Mouse (Mus musculus): ENCODE measurements at regions not wholly inside any gene's neighbourhood (a gene's known extent, or its start where the extent isn't known, plus 50 kb on each side); places are given as distances from the start of the nearest gene placed in this dataset.

GRCm38 (mm10) chr2:45316945-45317565 is 199.9 kb upstream of the Zeb2 start:
- DNase-seq = no peak

GRCm38 (mm10) chr2:45287530-45288009 is 170.4 kb upstream of the Zeb2 start:
- DNase-seq = peak; percentile 14

GRCm38 (mm10) chr2:45283811-45284210 is 166.6 kb upstream of the Zeb2 start:
- no peak for DNase-seq

GRCm38 (mm10) chr2:45279490-45279889 is 162.3 kb upstream of the Zeb2 start:
- no peak for DNase-seq

- no peak for DNase-seq
These were observed 160.4 kb upstream of the Zeb2 start for GRCm38 (mm10) chr2:45277602-45278001.

- no peak for DNase-seq
These were observed 159.5 kb upstream of the Zeb2 start for GRCm38 (mm10) chr2:45276703-45277102.

GRCm38 (mm10) chr2:45270035-45270434 is 152.8 kb upstream of the Zeb2 start:
- no peak for DNase-seq

GRCm38 (mm10) chr2:45265819-45266218 is 148.6 kb upstream of the Zeb2 start:
- DNase-seq = peak; percentile 46

GRCm38 (mm10) chr2:45261949-45262348 is 144.8 kb upstream of the Zeb2 start:
- DNase-seq = no peak

- no peak for DNase-seq
These were observed 141.7 kb upstream of the Zeb2 start for GRCm38 (mm10) chr2:45258897-45259296.

GRCm38 (mm10) chr2:45256373-45256772 is 139.2 kb upstream of the Zeb2 start:
- no peak for DNase-seq

GRCm38 (mm10) chr2:45253936-45254335 is 136.7 kb upstream of the Zeb2 start:
- peak; percentile 85 for DNase-seq

GRCm38 (mm10) chr2:45252321-45252720 is 135.1 kb upstream of the Zeb2 start:
- DNase-seq = peak; percentile 66

GRCm38 (mm10) chr2:45249658-45250057 is 132.5 kb upstream of the Zeb2 start:
- no peak for DNase-seq

- no peak for DNase-seq
These were observed 129.1 kb upstream of the Zeb2 start for GRCm38 (mm10) chr2:45246061-45246945.

GRCm38 (mm10) chr2:45245506-45245905 is 128.3 kb upstream of the Zeb2 start:
- no peak for DNase-seq

GRCm38 (mm10) chr2:45244491-45244890 is 127.3 kb upstream of the Zeb2 start:
- no peak for DNase-seq

GRCm38 (mm10) chr2:45239501-45240292 is 122.5 kb upstream of the Zeb2 start:
- no peak for DNase-seq

GRCm38 (mm10) chr2:45239001-45239400 is 121.8 kb upstream of the Zeb2 start:
- no peak for DNase-seq

GRCm38 (mm10) chr2:45236168-45236700 is 119.0 kb upstream of the Zeb2 start:
- DNase-seq = no peak

- no peak for DNase-seq
These were observed 117.0 kb upstream of the Zeb2 start for GRCm38 (mm10) chr2:45234148-45234547.

GRCm38 (mm10) chr2:45230351-45231209 is 113.4 kb upstream of the Zeb2 start:
- no peak for DNase-seq

Data from kidney, adult 11 months (tissue).